Mouse (Mus musculus) kidney, adult 18-20 months (tissue): ENCODE data around the gene Srpk2.
"Not testable (repeated sequence)": the region's sequence is repeated elsewhere in the genome, so short reads cannot be mapped to it uniquely, and the experiment has no call there.

Experiments
- DNase-seq: peaks from one replicate; pipeline ENCODE4 v3.0.0; 2021

Srpk2 gene

GRCm38 (mm10) chr5:23684517-23684916 is at the start of gene Srpk2:
Srpk2 (minus strand) TSS chr5:23684617.
- DNase-seq = no peak

- DNase-seq = no peak
These were observed 37.5 kb upstream of the Srpk2 start for GRCm38 (mm10) chr5:23721956-23722355.

- no peak for DNase-seq
These were observed 34.5 kb upstream of the Srpk2 start for GRCm38 (mm10) chr5:23718881-23719328.

GRCm38 (mm10) chr5:23718182-23718534 is 33.7 kb upstream of the Srpk2 start:
- no peak for DNase-seq

- no peak for DNase-seq
These were observed 33.2 kb upstream of the Srpk2 start for GRCm38 (mm10) chr5:23717469-23718181.

GRCm38 (mm10) chr5:23713401-23714335 is 29.3 kb upstream of the Srpk2 start:
- DNase-seq = no peak

GRCm38 (mm10) chr5:23712130-23713001 is 27.9 kb upstream of the Srpk2 start:
- peak; percentile 85 for DNase-seq

GRCm38 (mm10) chr5:23711671-23712129 is 27.3 kb upstream of the Srpk2 start:
- peak; percentile 43 for DNase-seq

GRCm38 (mm10) chr5:23711244-23711643 is 26.8 kb upstream of the Srpk2 start:
- no peak for DNase-seq

- no peak for DNase-seq
These were observed 25.2 kb upstream of the Srpk2 start for GRCm38 (mm10) chr5:23709661-23710060.

GRCm38 (mm10) chr5:23706601-23707597 is 22.5 kb upstream of the Srpk2 start:
- DNase-seq = not testable (repeated sequence)

- DNase-seq = no peak
These were observed 13.0 kb upstream of the Srpk2 start for GRCm38 (mm10) chr5:23697457-23697856.

- no peak for DNase-seq
These were observed 986 bp downstream of the Srpk2 start for GRCm38 (mm10) chr5:23683431-23683830.

GRCm38 (mm10) chr5:23679006-23679405 is 5.4 kb downstream of the Srpk2 start:
- DNase-seq = no peak

- DNase-seq = no peak
These were observed 6.5 kb downstream of the Srpk2 start for GRCm38 (mm10) chr5:23677883-23678282.

- DNase-seq = no peak
These were observed 7.4 kb downstream of the Srpk2 start for GRCm38 (mm10) chr5:23677072-23677453.

GRCm38 (mm10) chr5:23676156-23677071 is 8.0 kb downstream of the Srpk2 start:
- DNase-seq = peak; percentile 51

GRCm38 (mm10) chr5:23675499-23676155 is 8.8 kb downstream of the Srpk2 start:
- DNase-seq = peak; percentile 64

GRCm38 (mm10) chr5:23674829-23675498 is 9.5 kb downstream of the Srpk2 start:
- DNase-seq = peak; percentile 79
